Mouse (Mus musculus): ENCODE measurements around the gene Mmp10. TPM values are rescaled to one million over a fixed set of nuclear protein-coding genes. Genes with fewer than 3 reads are reported as not detected.

The Mmp10 gene
- not detected for polyA plus RNA-seq (2017; shearing (Covaris generic))

GRCm38 (mm10) chr9:7502051-7502450 is at the start of gene Mmp10:
TSS of gene Mmp10 (plus strand) at chr9:7502352.

GRCm38 (mm10) chr9:7558221-7559017 is 56.3 kb downstream of the Mmp10 start, which contains the start of gene Mmp8:
TSS of gene Mmp8 (plus strand) at chr9:7558456.

Other genes starting within 250 kb of the Mmp10 start
- gene Mmp13, start 229.8 kb upstream of the Mmp10 start, polyA plus RNA-seq (2017; shearing (Covaris generic)): not detected
- 0.37 TPM for gene Mmp12, start 158.0 kb upstream of the Mmp10 start, polyA plus RNA-seq (2017; shearing (Covaris generic))
- gene Mmp1b, start 114.3 kb upstream of the Mmp10 start, polyA plus RNA-seq (2017; shearing (Covaris generic)): not detected
- gene Mmp3, start 56.5 kb upstream of the Mmp10 start, polyA plus RNA-seq (2017; shearing (Covaris generic)): not detected
- gene Mmp8, start 56.1 kb downstream of the Mmp10 start, polyA plus RNA-seq (2017; shearing (Covaris generic)): not detected
- gene Mmp27, start 69.0 kb downstream of the Mmp10 start, polyA plus RNA-seq (2017; shearing (Covaris generic)): not detected
- gene Mmp20, start 125.9 kb downstream of the Mmp10 start, polyA plus RNA-seq (2017; shearing (Covaris generic)): not detected
- gene Mmp7, start 189.7 kb downstream of the Mmp10 start, polyA plus RNA-seq (2017; shearing (Covaris generic)): not detected